Mouse (Mus musculus): ENCODE results near the gene Frem2. TPM values are rescaled to one million over a fixed set of nuclear protein-coding genes. Genes with fewer than 3 reads are reported as not detected.

The Frem2 gene
- total RNA-seq, 2 experiments from 2014 or later: 5.2 to 6.2 TPM

DNA sequence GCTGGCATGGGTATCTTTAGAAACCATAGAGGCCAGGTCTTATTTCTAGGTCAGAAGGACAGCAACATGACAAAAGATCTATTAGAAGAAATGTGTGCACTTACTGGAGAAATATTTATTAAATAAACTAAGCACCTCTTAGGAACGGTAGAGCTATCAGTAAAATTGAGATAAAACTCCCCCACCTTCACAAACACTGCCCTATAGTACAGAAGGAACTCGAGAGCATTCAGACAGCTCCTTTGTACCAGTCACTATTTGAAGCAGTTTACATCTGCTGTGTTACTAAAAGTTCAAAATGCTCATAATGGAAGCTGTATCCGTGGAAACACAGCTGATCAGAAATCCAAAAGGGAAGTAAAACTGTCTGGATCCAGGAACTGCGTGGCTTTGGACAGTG, 26.5 kb downstream of the Frem2 start:
- intact Hi-C loops (cut with DNase I): no loop called here
- no peak for DNase-seq (ENCODE audit: extremely low spot score in 1 of 2, low spot score in 2 of 2)

DNA sequence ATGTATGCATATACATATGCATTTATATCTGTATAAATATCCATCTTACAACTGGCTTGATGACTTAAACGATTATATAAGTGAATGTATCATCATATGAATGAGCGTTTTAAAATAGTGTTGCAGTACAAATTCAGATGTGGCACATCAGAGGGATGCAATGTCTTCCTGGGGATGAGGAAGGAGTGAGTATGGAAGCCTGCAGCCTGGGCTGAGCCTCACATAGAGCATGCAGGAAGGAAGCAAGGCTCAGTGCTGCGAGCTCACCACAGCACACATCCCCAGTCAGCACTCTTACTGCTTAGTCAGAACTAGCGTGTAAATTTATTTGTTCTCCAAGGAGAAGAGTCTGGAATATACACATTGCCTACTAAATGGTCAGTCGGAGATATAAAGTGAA, 27.2 kb downstream of the Frem2 start:
- intact Hi-C loops (cut with DNase I): no loop called here
- DNase-seq (ENCODE audit: extremely low spot score in 1 of 2, low spot score in 2 of 2): no peak

DNA sequence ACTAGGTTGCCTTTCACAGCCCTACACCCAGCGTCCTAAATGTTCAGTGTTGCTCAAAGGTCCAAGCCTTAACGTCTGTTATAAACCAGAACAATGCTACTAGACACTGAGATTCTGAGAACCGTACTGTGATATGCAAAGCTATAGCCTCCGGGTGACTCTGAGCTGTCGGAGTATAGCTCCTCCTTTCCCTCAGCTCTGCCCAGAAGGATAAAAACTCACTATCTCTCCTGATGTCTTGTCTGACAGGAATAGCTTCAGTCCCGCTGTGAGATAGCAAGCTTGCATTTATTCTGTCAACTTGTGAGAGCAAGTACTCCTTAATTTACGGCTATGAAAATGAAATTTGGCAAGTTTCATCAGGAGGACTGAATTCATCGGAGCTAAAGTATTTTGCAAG, 33.9 kb downstream of the Frem2 start:
- no peak for DNase-seq (ENCODE audit: extremely low spot score in 1 of 2, low spot score in 2 of 2)
- intact Hi-C loops (cut with DNase I): no loop called here

DNA sequence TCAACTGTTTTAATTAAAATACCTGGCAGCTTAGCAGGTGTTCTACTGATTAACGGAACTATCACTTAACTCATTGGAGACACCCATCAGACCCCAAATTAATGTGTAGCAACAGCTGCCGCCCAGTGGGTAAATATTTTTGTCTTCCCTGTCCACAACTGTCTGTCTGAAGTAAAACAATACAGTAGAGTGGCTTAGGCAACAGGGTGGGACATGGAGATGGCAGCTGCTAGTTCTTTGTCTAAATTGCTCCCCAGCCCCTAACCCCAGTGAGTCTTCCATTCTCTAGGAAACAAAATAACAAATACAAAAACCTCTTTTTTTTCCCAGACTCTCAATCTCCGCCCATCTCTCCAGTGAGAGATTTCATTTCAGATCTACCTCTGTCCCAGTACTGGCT, 36.2 kb downstream of the Frem2 start:
- intact Hi-C loops (cut with DNase I): no loop called here
- no peak for DNase-seq (ENCODE audit: extremely low spot score in 1 of 2, low spot score in 2 of 2)

DNA sequence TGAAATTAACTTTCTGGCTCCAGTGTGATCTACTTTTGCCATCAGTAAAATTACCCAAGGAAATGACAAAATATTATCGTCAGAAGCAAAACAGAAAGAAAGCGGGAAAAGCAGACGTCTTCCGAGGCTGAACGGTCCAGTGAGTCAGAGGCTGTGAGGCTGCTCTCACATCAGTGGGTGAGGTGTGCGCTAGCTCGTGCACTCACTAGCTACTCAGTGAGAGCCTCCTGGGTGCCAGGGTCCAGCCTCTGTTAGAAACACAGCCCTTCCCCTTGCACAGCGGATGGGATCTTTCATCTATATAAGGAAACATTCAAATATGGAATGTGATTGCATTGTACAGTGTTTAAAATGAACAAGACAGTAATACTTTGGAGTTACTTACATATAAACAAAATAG, 36.8 kb downstream of the Frem2 start:
- intact Hi-C loops (cut with DNase I): no loop called here
- DNase-seq (ENCODE audit: extremely low spot score in 1 of 2, low spot score in 2 of 2): no peak

DNA sequence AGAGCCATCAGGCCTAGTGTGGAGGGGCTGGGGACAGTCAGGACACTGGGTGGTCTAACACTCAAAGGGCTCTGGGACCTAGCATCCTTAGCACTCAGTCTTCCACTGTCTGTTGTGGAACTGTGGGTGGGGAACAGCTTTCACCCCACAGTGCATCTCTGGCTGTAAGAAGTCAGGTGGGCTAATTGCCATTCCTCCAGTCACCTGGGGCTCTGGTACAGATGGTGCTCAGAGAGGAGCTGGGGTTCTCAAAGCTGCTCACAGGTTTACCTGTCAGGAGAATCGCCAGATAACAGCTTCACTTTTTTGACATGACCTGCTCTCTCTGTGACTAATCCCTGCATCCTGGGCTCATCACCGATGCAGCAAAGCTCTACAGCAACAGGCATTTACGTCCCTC, 46.0 kb downstream of the Frem2 start:
- DNase-seq (ENCODE audit: extremely low spot score in 1 of 2, low spot score in 2 of 2): no peak
- intact Hi-C loops (cut with DNase I): no loop called here

DNA sequence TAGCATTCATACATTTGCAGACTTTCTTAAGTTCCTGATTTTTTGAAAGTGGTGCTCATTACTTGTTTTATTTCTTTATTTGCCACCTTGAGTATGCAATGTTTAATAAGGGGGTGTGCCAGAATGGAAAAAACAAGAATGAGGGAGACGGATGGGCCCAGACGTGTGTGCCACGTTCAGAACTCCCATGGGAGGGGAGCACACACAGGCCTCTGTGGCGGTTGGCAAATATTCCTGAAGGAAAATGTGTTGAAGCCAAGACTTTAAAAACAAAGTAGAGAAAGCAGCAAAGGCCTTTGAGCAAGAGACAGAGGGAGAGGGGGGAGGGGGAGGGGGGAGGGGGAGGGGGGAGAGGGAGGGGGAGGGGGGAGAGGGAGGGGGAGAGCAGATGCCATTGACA, 47.3 kb downstream of the Frem2 start:
- no peak for DNase-seq (ENCODE audit: extremely low spot score in 1 of 2, low spot score in 2 of 2)

DNA sequence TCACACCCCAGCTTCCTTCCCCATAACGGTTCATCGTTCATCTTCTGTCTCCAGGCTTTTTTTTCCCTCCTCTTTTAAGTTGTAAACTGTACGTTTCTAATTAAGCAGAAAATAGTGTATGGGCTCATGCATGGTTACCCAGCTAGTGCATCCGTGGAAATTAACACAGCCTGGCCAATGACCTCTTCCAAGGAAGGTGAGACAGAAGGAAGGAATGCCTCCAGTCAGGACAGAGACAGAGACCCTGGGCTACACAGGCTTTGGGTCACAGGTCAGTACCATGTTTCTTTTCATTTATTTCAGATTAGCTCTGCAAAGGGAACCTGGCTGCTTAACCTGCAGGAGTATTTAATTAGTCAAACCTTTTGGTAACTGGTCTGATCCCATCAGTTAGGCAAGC, 57.0 kb downstream of the Frem2 start:
- DNase-seq (ENCODE audit: extremely low spot score in 1 of 2, low spot score in 2 of 2): no peak
- intact Hi-C loops (cut with DNase I): no loop called here

More for the DNA sequence above, 47.3 kb downstream of the Frem2 start:
- intact Hi-C loops (cut with DNase I): no loop called here

DNA sequence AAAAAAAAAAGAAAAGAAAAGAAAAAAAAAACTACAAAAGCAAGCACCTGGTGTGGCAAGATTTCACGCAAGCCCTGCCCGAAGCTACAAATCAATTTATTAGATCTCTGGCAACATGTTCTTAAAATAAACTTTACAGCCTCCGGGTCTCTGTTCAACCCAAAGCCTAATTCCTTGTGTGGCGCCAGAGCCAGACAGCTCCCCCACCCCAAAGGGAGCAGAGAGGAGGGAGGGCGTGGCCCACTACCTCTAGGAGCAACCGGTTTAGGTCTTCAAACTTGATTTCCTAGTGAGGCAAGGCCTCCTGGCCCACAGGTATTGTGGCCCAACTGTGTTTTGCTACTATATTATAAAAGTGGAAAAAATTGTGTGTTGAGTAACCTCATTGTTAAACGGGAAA, 57.8 kb downstream of the Frem2 start:
- no peak for DNase-seq (ENCODE audit: extremely low spot score in 1 of 2, low spot score in 2 of 2)
- intact Hi-C loops (cut with DNase I): no loop called here

DNA sequence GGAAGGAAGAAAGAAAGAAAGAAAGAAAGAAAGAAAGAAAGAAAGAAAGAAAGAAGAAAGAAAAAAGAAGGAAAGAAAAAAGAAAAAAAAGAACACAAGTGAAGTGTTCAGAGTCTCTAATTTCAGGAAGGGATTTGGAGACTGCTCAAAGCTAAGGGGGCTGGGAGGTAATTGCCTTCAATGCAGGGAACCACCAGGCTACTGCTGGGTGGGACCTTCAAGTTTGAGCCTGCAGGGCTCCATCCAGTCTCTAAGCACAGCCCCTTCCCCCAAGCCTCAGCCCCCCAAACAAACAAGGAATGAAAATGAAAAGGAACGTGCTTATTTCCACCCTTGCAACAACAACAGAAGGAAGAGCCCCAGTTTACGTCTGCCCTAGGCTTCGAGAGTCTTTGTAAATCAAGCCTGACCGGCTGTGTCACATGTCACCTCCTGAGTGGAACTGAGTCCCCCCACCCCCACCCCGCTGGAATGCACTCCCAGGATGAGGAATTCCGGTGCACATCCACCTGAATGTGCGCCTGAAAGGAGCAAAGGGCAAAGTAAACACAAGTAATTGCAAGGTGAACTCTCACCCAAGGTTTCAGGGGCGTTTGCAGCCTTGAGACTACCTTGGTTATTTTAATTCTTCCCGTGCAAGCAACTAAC, 58.9 kb downstream of the Frem2 start:
- intact Hi-C loops (cut with DNase I): no loop called here

DNA sequence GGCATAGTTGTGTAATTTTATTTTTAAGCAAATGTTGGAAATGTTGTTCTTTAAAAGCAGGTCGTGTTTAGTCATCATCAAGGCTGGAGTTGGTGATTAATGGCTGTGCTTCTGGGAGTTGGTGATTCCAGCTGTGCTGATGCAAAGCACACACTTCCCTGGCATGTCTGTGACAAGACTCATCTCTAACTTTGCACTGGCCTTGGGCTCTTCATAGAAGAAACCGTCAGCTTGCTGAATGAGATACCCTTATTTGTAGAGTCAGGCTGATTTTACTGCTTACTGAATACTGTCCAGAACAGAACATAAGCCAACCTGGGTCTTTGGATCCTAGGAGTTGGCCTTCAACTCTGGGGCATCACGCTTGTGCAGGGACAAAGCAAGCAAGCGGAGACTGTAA, 62.7 kb downstream of the Frem2 start:
- intact Hi-C loops (cut with DNase I): loop anchor here (5.0 kb wide), 1 partner anchor 133 kb away; no protein-coding TSS in a partner anchor
- no peak for DNase-seq (ENCODE audit: extremely low spot score in 1 of 2, low spot score in 2 of 2)

More for the DNA sequence above, 58.9 kb downstream of the Frem2 start:
- DNase-seq (ENCODE audit: extremely low spot score in 1 of 2, low spot score in 2 of 2): no peak

DNA sequence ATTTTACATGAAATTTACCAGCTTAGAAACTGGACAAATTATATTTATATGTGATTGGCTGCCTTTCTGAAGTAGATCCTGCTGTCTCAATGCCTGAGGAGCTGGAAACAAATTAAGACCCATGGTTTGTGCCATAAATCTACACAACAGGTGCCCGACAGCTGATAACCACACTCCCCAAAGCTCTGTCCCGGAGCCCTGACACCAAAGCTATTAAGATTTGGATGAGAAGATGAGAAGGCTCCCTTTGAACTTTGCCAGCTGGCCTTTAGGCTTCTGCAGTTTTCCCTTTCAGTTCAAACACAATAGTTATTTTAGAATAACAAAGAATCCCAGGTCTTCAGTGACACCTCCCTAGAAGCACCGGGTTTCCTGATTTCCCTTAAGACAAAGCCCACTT, 63.4 kb downstream of the Frem2 start:
- DNase-seq (ENCODE audit: extremely low spot score in 1 of 2, low spot score in 2 of 2): no peak
- intact Hi-C loops (cut with DNase I): loop anchor here (5.0 kb wide), 1 partner anchor 134 kb away; no protein-coding TSS in a partner anchor

DNA sequence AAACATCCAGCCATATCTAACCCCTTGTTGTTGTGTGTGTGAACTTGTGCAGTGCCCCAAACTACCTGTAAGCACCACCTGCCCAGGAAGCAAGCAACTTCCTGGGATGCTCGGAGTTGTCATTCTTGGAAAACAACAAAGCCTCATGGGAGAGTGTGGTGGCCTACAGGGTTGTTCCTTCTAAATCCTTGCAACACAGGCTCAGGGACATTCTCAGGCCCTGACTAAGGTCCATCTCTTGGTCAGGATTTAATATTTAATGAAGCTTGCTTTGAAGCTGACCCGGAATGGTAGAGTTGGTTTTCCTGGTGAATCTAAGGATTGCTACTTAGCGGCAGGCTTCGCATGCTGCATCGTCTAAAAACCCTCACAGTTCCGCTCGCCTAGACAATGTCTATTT, 65.1 kb downstream of the Frem2 start:
- intact Hi-C loops (cut with DNase I): loop anchor here (5.0 kb wide), 1 partner anchor 135 kb away; no protein-coding TSS in a partner anchor
- no peak for DNase-seq (ENCODE audit: extremely low spot score in 1 of 2, low spot score in 2 of 2)

DNA sequence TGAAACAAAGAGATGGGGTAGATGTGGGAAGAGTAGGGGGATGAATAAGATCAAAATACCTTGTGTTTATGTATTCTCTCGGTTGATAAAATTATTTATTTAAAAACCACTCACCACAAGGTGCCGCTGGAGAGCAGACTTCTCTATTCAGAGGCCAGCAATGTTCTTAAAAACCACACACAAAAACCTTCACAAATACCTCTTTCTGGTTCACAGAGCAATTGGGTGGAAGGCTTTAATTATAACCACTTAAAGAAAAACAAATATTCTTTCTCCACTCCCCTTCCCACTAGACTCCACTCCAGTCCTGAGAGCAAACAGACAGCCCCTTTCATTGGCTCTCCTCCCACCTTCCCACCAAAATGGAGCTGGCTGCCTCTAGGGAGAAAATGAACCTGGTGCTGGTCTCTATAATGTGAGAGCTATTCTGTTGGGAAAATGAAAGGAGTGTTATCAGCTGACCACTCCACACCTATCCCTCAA, 67.0 kb downstream of the Frem2 start:
- intact Hi-C loops (cut with DNase I): loop anchor here (2.0 to 5.0 kb wide), 2 partner anchors 65 to 137 kb away; no protein-coding TSS in a partner anchor
- DNase-seq (ENCODE audit: extremely low spot score in 1 of 2, low spot score in 2 of 2): peak; percentile 58 to 63

DNA sequence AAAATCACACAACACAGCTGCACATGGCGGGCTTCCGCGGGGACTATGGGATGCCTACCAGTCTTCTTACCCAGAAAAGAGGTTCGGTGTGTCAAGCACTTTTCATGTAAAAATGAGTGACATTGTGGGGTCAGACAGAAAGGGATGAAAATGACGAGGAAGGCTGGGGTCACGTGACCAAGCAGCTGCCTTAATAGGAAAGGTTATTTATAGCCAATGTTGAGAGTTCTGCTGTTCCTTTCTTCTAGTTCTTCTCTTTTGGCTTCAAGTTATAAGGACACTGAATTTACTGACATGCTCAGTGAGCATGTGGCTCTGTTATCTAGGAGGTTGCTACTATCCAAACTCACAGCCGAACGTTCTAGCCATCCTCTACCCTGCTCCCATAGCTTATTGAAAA, 73.9 kb downstream of the Frem2 start:
- DNase-seq (ENCODE audit: extremely low spot score in 1 of 2, low spot score in 2 of 2): no peak
- intact Hi-C loops (cut with DNase I): no loop called here

DNA sequence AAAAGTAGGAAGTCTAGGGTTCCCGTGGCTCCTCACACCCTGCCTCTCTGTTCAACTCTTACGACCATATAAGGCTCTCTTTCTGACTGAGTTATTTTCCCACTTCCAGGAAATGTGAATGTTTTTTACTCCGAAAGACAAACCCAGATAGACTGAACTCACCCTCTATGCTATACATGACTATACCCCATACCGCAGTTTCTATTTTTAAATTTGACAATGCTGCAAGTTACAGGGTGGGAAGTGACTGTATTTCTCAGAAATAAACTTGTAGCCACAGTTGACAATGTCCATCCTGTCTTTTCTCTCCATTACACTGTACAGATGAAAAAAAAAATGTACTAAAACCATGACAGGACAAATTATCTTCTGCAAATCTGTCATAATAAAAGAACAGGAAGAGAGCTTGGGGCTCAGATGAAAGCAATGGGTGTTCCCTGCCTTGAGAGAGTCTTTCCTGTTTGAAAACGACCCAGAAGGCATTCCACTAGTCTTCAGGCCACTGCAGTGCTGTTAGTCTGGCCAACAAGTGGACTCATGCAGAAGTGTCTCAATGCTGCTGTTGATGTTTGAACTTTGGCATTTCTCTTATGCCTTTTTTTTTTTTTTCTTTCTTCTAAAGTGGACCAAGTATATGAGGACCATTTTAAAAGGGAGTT, 76.4 kb downstream of the Frem2 start:
- intact Hi-C loops (cut with DNase I): no loop called here
- no peak for DNase-seq (ENCODE audit: extremely low spot score in 1 of 2, low spot score in 2 of 2)

DNA sequence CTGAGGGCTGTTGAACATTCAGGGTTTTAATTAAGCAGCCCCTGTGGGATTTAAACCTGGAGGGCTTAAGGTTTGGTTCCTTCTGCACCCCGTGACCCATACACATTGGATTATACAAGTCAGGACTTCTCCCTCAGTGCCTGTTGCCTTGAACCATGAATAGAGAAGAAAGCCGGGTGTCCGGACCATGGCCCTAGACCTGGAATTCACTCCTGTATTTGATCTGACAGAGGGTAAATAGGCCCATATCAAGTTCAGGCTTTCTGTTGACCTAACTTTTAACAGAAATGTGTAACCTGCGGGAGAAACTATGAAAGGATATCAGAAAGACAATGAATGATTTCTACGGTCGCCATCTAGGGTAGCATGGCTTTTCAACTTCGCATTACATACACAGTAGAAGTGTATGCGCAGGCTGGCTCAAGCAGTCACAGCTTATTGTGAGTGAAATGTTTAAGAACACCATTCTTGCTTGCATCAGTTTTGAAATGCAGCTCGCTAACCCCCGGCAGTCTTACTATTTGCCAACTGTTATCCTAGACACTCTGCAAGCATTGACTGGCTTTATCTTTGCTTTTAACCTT, 77.9 kb downstream of the Frem2 start:
- intact Hi-C loops (cut with DNase I): no loop called here
- DNase-seq (ENCODE audit: extremely low spot score in 1 of 2, low spot score in 2 of 2): no peak

DNA sequence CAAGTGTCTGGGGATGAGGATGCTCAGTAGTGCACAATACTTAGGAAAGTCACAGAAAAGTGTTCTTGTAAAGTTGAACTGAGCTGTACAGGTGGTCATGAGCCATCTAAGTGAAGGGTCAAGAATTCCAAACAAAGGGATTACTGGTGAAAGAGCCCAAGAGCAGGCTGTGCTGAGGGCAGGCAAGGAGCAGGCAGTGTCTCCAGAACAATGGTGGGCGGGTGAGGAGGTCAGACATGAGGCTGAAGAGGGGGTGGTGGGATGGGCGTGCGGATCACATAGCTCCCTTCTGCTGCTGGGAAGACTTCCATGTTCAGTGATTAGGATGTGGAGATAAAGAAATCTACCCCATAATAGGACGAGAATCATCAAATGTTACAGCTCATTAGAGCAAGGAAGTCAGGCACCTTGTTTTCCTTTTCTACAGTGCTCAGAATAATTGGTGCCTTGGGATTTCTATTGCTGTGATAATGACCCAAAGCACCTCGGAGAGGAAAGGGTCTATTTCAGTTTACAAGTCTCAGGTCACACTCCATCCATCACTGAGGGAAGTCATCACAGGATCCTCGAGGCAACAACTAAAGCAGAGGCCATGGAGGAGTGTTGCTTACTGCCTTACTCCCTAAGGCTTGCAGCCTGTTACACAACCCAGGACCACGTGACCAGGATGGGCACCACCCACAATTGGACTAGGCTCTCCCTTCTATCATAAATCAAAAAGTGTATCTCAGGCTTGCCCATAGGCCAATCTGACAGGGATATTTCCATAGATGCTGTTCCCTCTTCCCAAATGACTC, 80.6 kb downstream of the Frem2 start:
- intact Hi-C loops (cut with DNase I): no loop called here
- no peak for DNase-seq (ENCODE audit: extremely low spot score in 1 of 2, low spot score in 2 of 2)

DNA sequence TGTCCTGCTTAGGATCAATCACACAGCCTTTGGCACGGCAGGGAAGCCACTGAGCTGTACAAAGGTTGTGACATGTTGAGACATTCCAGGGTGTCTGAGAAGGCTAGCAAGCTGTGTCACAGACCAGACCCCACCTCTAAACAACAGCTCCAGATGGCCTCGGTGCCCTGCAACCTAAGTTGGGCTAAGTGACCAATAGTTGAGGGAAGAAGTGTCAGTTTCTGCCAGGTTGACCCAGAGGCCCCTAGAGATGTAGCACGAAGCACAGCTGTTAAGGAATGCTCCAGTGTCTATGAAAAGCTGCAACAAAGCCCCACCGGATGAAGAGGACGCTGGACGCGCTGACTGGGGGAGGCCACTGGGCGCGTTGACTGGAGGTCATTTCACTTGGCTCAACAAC, 83.0 kb downstream of the Frem2 start:
- intact Hi-C loops (cut with DNase I): no loop called here
- DNase-seq (ENCODE audit: extremely low spot score in 1 of 2, low spot score in 2 of 2): no peak

Data from left cerebral cortex, postnatal 10 days (tissue).